Mouse (Mus musculus) ES-E14 (cell line): ENCODE data around the gene Mid1ip1. TPM values are rescaled to one million over a fixed set of nuclear protein-coding genes. Genes with fewer than 3 reads are reported as not detected.
A peak's percentile ranks its signal among the peaks of the same experiment; 100 is the strongest.

Experiments used
- DNase-seq: peaks from one replicate; pipeline ENCODE4 v3.0.0-alpha.2; 2013; ENCODE audit warnings: low read depth, low spot score
- H3K27ac ChIP-seq: 2 replicates; pipeline ENCODE4 v1.5.1; 2012; ENCODE audit warnings: low read depth, mild to moderate bottlenecking, low read length, moderate library complexity, mixed read lengths; ENCODE audit not compliant: poor library complexity, insufficient read depth, severe bottlenecking
- H3K36me3 ChIP-seq: 2 replicates; pipeline ENCODE4 v1.6.1; 2012; ENCODE audit warnings: mild to moderate bottlenecking, low read length, moderate library complexity, mixed read lengths; ENCODE audit not compliant: control insufficient read depth, poor library complexity, insufficient read depth, severe bottlenecking
- H3K4me1 ChIP-seq, 2 experiments: fragments of 150-350 bp in 1 of 2; sonication (generic) in 1 of 2; 2 replicates each; pipeline ENCODE4 v1.6.1; 2012; ENCODE audit warnings: low read length in 2 of 2, mild to moderate bottlenecking in 1 of 2, mixed read lengths in 1 of 2; ENCODE audit not compliant: control insufficient read depth in 2 of 2, insufficient read depth in 2 of 2, poor library complexity in 1 of 2
- H3K4me3 ChIP-seq, 2 experiments: fragments of 150-350 bp in 1 of 2; sonication (generic) in 1 of 2; 2 replicates each; pipeline ENCODE4 v1.5.1; 2012; ENCODE audit warnings: low read length in 2 of 2, low read depth in 1 of 2, mild to moderate bottlenecking in 1 of 2, mixed read lengths in 1 of 2; ENCODE audit not compliant: insufficient read depth in 1 of 2, poor library complexity in 1 of 2, severe bottlenecking in 1 of 2
- H3K9ac ChIP-seq: 2 replicates; pipeline ENCODE4 v1.6.1; 2012; ENCODE audit warnings: low read depth, mild to moderate bottlenecking, low read length, mixed read lengths; ENCODE audit not compliant: poor library complexity, insufficient read depth, severe bottlenecking
- H3K9me3 ChIP-seq: fragments of 150-350 bp; sonication (generic); 2 replicates; pipeline ENCODE4 v1.6.1; 2012; ENCODE audit warnings: low read depth, mild to moderate bottlenecking, low read length; ENCODE audit not compliant: control insufficient read depth, insufficient read depth
- CHD2 ChIP-seq: IDR thresholded peaks from 2 replicates; pipeline ENCODE4 v1.6.1; 2014; ENCODE audit warnings: mild to moderate bottlenecking, low read depth, low read length, inconsistent platforms
- HCFC1 ChIP-seq: IDR thresholded peaks from 2 replicates; pipeline ENCODE4 v1.6.1; 2012; ENCODE audit warnings: low read length, inconsistent platforms, borderline replicate concordance; ENCODE audit not compliant: insufficient read depth
- MAFK ChIP-seq: IDR thresholded peaks from 2 replicates; pipeline ENCODE4 v1.6.1; 2014; ENCODE audit warnings: mild to moderate bottlenecking, low read depth, low read length, inconsistent platforms; ENCODE audit not compliant: insufficient read depth
- ZC3H11A ChIP-seq: IDR thresholded peaks from 2 replicates; pipeline ENCODE4 v1.6.1; 2012; ENCODE audit warnings: low read depth, mild to moderate bottlenecking, inconsistent platforms, low read length, borderline replicate concordance
- ZNF384 ChIP-seq: IDR thresholded peaks from 2 replicates; pipeline ENCODE4 v1.6.1; 2012; ENCODE audit warnings: low read depth, low read length, inconsistent platforms
- in situ Hi-C, 2 experiments: fragments of 600-800 bp; cut with MboI; formaldehyde crosslinking; loops; one replicate each; pipeline ENCODE4 v1.15.1; 2025; ENCODE audit warnings: low sequenced_read_pairs in 2 of 2, inconsistent platforms in 1 of 2; ENCODE audit not compliant: unreplicated experiment in 2 of 2
- total RNA-seq: library from RNA; depleted of rRNA; stranded (reverse); fragments of 300-350 nt; gene quantifications from 2 replicates; pipeline ENCODE4 v1.2.3, GENCODE M21; 2012; rRNA removed

The Mid1ip1 gene
- 15.2 and 24.5 TPM in 2 replicates for total RNA-seq

DNA sequence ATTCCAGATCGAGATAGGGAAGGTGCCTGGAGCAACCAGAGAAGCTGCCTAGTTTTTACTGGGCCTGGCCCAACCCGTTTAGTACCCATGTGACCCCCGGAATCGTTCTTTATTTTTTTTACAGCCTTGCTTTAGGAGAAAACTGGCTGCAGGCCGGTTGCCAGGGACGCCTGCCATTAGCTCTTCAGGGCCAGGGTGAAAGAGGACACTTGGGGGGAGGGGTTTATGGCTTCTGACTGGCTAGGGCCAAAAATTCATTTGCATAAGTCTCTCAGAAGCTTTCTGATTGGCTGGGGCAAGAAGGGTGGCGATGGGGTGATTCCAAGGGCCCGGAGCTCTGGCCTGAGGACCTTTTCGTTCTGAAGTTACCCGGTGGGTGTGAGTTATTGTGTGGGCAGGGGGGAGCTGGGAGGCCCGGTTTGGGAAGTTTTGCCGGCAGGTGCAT lies at the start of gene Mid1ip1:
Gene Mid1ip1, plus strand, starts transcription at position 318 of the 445 bp plus-strand sequence.
- Histone ChIP-seq H3K9ac (peak within 1 kb of the TSS; percentile 43; the same call in 1 of the 2 replicates), H3K9me3 (no peaks in the 10 kb centered on the region), H3K4me1 (no peaks in the 10 kb centered on the region), H3K27ac (peak within 1 kb of the TSS; percentile 58), H3K4me3 (peak within 1 kb of the TSS; percentile 58 to 69), H3K36me3 (peaks cover 4% of the 10 kb centered on the region; the same call in 1 of the 2 replicates)
- in situ Hi-C loops, result no loop called here
- peak; percentile 62 for DNase-seq
- TF ChIP-seq ZC3H11A (no peak), CHD2 (no peak), ZNF384 (0 out of 2 replicates have a peak, but pooled peaks have one; percentile 18)

DNA sequence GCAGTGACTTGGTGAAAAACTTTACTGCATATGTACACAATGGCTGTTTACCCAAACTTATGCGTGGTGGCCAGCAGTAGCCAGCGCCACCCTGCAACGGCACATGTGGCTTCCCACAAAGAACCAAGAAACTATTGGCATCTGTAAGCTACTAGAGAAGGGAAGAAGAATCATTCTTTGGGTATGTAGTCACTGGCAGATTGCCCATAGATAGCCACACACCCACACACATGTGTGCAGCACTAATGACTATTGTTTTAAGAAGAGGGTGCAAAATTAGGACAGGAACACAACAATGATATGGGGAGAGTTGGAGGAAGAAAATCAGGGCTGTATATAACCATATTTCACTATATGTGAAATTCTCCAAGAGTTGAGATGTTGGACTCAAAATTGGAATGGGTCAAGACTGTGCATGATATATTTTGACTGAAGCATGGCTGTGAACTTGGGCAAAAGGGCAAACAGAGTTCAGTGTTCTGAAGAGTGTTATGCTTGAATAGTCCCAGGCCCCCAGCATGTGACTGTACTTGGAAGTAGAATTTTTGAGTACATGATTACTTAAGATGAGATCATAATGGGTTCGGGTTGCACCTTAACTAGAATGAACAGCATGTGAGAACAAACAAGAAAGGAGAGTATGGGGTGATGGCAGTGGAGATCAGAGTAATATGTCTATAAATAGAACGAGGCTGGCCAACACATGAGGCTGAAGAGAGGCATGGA lies 20.2 kb upstream of the Mid1ip1 start:
- DNase-seq, result no peak
- no peaks in the 10 kb centered on the region for H3K36me3 ChIP-seq
- H3K9me3 ChIP-seq, result no peaks in the 10 kb centered on the region
- in situ Hi-C loops, result no loop called here
- TF ChIP-seq HCFC1 (no peak), MAFK (no peak), ZNF384 (no peak), ZC3H11A (no peak), CHD2 (no peak)
- no peak overlapping the region for H3K9ac ChIP-seq
- H3K4me3 ChIP-seq, result no peak overlapping the region
- no peak overlapping the region for H3K27ac ChIP-seq
- H3K4me1 ChIP-seq, result no peaks in the 10 kb centered on the region

- no peaks in the 10 kb centered on the region for H3K4me1 ChIP-seq
- H3K27ac ChIP-seq, result no peak overlapping the region
- no peaks in the 10 kb centered on the region for H3K9me3 ChIP-seq
- H3K4me3 ChIP-seq, result no peak overlapping the region
- DNase-seq, result no peak
- H3K36me3 ChIP-seq, result no peaks in the 10 kb centered on the region
- in situ Hi-C loops, result no loop called here
- TF ChIP-seq HCFC1 (no peak), MAFK (no peak), ZNF384 (no peak), ZC3H11A (no peak), CHD2 (no peak)
- H3K9ac ChIP-seq, result no peak overlapping the region
Observed at GRCm38 (mm10) chrX:10706728-10707127, 8.1 kb upstream of the Mid1ip1 start.

DNA sequence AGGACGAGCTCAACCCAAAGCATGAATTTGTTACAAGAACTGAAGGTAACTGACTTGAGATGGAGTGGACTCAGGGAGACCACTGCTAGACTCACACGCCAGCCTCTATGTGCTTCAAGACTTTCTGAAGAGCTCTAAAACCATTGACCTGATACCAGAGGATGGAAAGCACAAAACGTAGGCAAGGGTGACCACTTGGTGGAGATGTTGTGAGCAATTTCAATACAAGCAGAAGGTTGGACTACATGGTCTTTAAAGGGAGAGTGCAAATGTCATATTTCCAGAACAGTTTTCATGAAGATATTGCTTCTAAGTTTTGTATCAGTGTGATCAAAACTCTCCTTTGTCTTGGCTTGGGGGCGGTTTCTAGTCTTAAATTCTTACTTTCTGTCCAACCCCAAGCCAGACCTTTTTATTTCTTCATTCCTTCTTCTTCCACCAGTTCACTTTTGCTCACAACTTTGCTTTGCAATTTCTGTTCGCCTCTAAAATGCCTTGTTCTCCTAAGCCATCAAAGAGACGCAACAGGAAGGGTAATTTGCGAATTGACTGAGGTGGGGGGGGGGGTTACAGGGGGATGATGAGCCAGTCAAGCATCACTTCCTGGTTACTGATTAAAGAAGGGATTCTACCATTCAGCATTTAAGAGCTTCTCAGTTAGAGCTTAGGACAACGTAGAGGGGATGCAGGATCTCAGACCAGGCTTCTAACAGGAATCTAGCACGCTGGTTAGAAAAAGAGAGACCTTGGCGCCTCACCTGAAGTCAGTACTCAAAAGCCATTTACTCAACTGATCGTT lies 775 bp upstream of the Mid1ip1 start:
- Histone ChIP-seq H3K36me3 (peaks cover 4% of the 10 kb centered on the region; the same call in 1 of the 2 replicates), H3K4me1 (no peaks in the 10 kb centered on the region), H3K9me3 (no peaks in the 10 kb centered on the region), H3K27ac (peak overlapping the region; percentile 58), H3K4me3 (peak overlapping the region in 1 of 2 experiments; percentile 2; a peak in 1 of 4 replicates), H3K9ac (peak overlapping the region; percentile 43; the same call in 1 of the 2 replicates)
- in situ Hi-C loops, result no loop called here
- DNase-seq, result no peak
- TF ChIP-seq ZNF384 (no peak), MAFK (no peak), HCFC1 (no peak), CHD2 (no peak), ZC3H11A (no peak)
